Mouse (Mus musculus) MEL (cell line): ENCODE data around the gene Supt3. TPM values are rescaled to one million over a fixed set of nuclear protein-coding genes. Genes with fewer than 3 reads are reported as not detected.

Experiments
- DNase-seq: peaks from one replicate; pipeline ENCODE4 v3.0.0; 2011; ENCODE audit warnings: low read depth, low spot score
- H3K27ac ChIP-seq: 2 replicates; pipeline ENCODE4 v1.5.1; 2012; ENCODE audit warnings: low read depth, mild to moderate bottlenecking, control low read depth, low read length, moderate library complexity; ENCODE audit not compliant: control insufficient read depth
- H3K27me3 ChIP-seq, 2 experiments: fragments of 150-350 bp in 1 of 2; sonication (generic) in 1 of 2; 2 replicates each; pipeline ENCODE4 v1.6.1; 2012; ENCODE audit warnings: low read length in 2 of 2, mild to moderate bottlenecking in 2 of 2, improper control_type of control experiment in 1 of 2, moderate library complexity in 1 of 2; ENCODE audit not compliant: insufficient read depth in 2 of 2, control insufficient read depth in 1 of 2
- H3K36me3 ChIP-seq, 2 experiments: 2 replicates each; pipeline ENCODE4 v1.6.1; 2012 to 2014; ENCODE audit warnings: low read length in 2 of 2, improper control_type of control experiment in 1 of 2, inconsistent platforms in 1 of 2, mild to moderate bottlenecking in 1 of 2; ENCODE audit not compliant: insufficient read depth in 2 of 2, control insufficient read depth in 1 of 2
- H3K4me1 ChIP-seq, 2 experiments: fragments of 150-350 bp in 1 of 2; sonication (generic) in 1 of 2; 2 replicates each; pipeline ENCODE4 v1.6.1; 2012; ENCODE audit warnings: low read length in 2 of 2, improper control_type of control experiment in 1 of 2, mild to moderate bottlenecking in 1 of 2; ENCODE audit not compliant: insufficient read depth in 2 of 2, control insufficient read depth in 1 of 2
- H3K4me3 ChIP-seq, 2 experiments: fragments of 150-350 bp in 1 of 2; sonication (generic) in 1 of 2; 2 replicates each; pipeline ENCODE4 v1.5.1; 2012; ENCODE audit warnings: low read depth in 2 of 2, low read length in 2 of 2, mild to moderate bottlenecking in 2 of 2, moderate library complexity in 2 of 2, control low read depth in 1 of 2, improper control_type of control experiment in 1 of 2; ENCODE audit not compliant: control insufficient read depth in 1 of 2, insufficient read depth in 1 of 2
- H3K79me2 ChIP-seq: 2 replicates; pipeline ENCODE4 v1.6.1; 2012; ENCODE audit warnings: mild to moderate bottlenecking, low read length, moderate library complexity; ENCODE audit not compliant: control insufficient read depth, poor library complexity, insufficient read depth
- H3K9ac ChIP-seq: 2 replicates; pipeline ENCODE4 v1.6.1; 2012; ENCODE audit warnings: low read depth, mild to moderate bottlenecking, control low read depth, low read length, moderate library complexity; ENCODE audit not compliant: control insufficient read depth, poor library complexity, severe bottlenecking
- H3K9me3 ChIP-seq: fragments of 150-350 bp; sonication (generic); replicated peaks from 2 replicates; pipeline ENCODE4 v1.6.1; 2012; ENCODE audit warnings: mild to moderate bottlenecking, low read length, improper control_type of control experiment, moderate library complexity; ENCODE audit not compliant: insufficient read depth
- CHD1 ChIP-seq: IDR thresholded peaks from 2 replicates; pipeline ENCODE4 v1.6.1; 2012; ENCODE audit warnings: low read depth, mild to moderate bottlenecking, inconsistent platforms, low read length, improper control_type of control experiment
- EP300 ChIP-seq, 2 experiments: IDR thresholded peaks; 2 replicates each; pipeline ENCODE4 v1.6.1; 2011; ENCODE audit warnings: improper control_type of control experiment in 2 of 2, low read length in 2 of 2, low read depth in 1 of 2, mild to moderate bottlenecking in 1 of 2
- ETS1 ChIP-seq: IDR thresholded peaks from 2 replicates; pipeline ENCODE4 v1.6.1; 2012; ENCODE audit warnings: low read depth, mild to moderate bottlenecking, inconsistent platforms, low read length, improper control_type of control experiment, moderate library complexity
- GATA1 ChIP-seq: IDR thresholded peaks from 2 replicates; pipeline ENCODE4 v1.6.1; 2011; ENCODE audit warnings: low read depth, low read length, improper control_type of control experiment
- HCFC1 ChIP-seq: IDR thresholded peaks from 2 replicates; pipeline ENCODE4 v1.6.1; 2012; ENCODE audit warnings: low read depth, mild to moderate bottlenecking, inconsistent platforms, low read length, improper control_type of control experiment, moderate library complexity
- JUND ChIP-seq: IDR thresholded peaks from 2 replicates; pipeline ENCODE4 v1.6.1; 2011; ENCODE audit warnings: low read depth, mild to moderate bottlenecking, improper control_type of control experiment, low read length
- KAT2A ChIP-seq: conservative IDR thresholded peaks from 2 replicates; pipeline ENCODE4 v1.6.1; 2012; ENCODE audit warnings: low read depth, low read length, improper control_type of control experiment, inconsistent platforms
- MAZ ChIP-seq: IDR thresholded peaks from 2 replicates; pipeline ENCODE4 v1.6.1; 2012; ENCODE audit warnings: low read depth, mild to moderate bottlenecking, inconsistent platforms, low read length, improper control_type of control experiment
- MXI1 ChIP-seq: IDR thresholded peaks from 2 replicates; pipeline ENCODE4 v1.6.1; 2011; ENCODE audit warnings: mild to moderate bottlenecking, low read depth, low read length, improper control_type of control experiment
- MYC ChIP-seq: IDR thresholded peaks from 2 replicates; pipeline ENCODE4 v1.6.1; 2011; ENCODE audit warnings: low read depth, mild to moderate bottlenecking, low read length, improper control_type of control experiment, moderate library complexity
- NELFE ChIP-seq: IDR thresholded peaks from 2 replicates; pipeline ENCODE4 v1.6.1; 2011; ENCODE audit warnings: low read depth, low read length, improper control_type of control experiment
- POLR2AphosphoS5 ChIP-seq: IDR thresholded peaks from 2 replicates; pipeline ENCODE4 v1.6.1; 2012; ENCODE audit warnings: low read depth, borderline replicate concordance, mild to moderate bottlenecking, inconsistent platforms, low read length, moderate library complexity, mixed read lengths
- RAD21 ChIP-seq: IDR thresholded peaks from 2 replicates; pipeline ENCODE4 v1.6.1; 2011; ENCODE audit warnings: mild to moderate bottlenecking, low read depth, low read length, improper control_type of control experiment
- RCOR1 ChIP-seq: IDR thresholded peaks from 2 replicates; pipeline ENCODE4 v1.6.1; 2012; ENCODE audit warnings: low read depth, mild to moderate bottlenecking, inconsistent platforms, low read length, improper control_type of control experiment
- SIN3A ChIP-seq: IDR thresholded peaks from 2 replicates; pipeline ENCODE4 v1.6.1; 2012; ENCODE audit warnings: low read length, improper control_type of control experiment, inconsistent platforms
- TAL1 ChIP-seq: IDR thresholded peaks from 2 replicates; pipeline ENCODE4 v1.6.1; 2012; ENCODE audit warnings: mild to moderate bottlenecking, inconsistent platforms, low read length, moderate library complexity, mixed read lengths
- UBTF ChIP-seq: IDR thresholded peaks from 2 replicates; pipeline ENCODE4 v1.6.1; 2012; ENCODE audit warnings: low read depth, mild to moderate bottlenecking, inconsistent platforms, low read length, improper control_type of control experiment, moderate library complexity, borderline replicate concordance; ENCODE audit not compliant: insufficient read depth
- ZKSCAN1 ChIP-seq: IDR thresholded peaks from 2 replicates; pipeline ENCODE4 v1.6.1; 2012; ENCODE audit warnings: low read depth, mild to moderate bottlenecking, inconsistent platforms, low read length, improper control_type of control experiment, moderate library complexity
- ZNF384 ChIP-seq: IDR thresholded peaks from 2 replicates; pipeline ENCODE4 v1.6.1; 2012; ENCODE audit warnings: low read depth, mild to moderate bottlenecking, inconsistent platforms, low read length, improper control_type of control experiment
- polyA plus RNA-seq, 2 experiments: library from polyadenylated mRNA; stranded (reverse) in 1 of 2; unstranded in 1 of 2; fragments of >175 nt in 1 of 2; fragments of >200 nt in 1 of 2; gene quantifications; 2 replicates each; pipeline versions ENCODE4 v1.2.1 to v1.2.4; 2012; ENCODE audit warnings: low replicate concordance in 2 of 2, low read depth in 1 of 2; ENCODE audit not compliant: insufficient read length in 2 of 2, insufficient read depth in 1 of 2, missing spikeins in 1 of 2
- total RNA-seq: library from RNA; depleted of rRNA; stranded (reverse); fragments of 300-350 nt; gene quantifications from 2 replicates; pipeline ENCODE4 v1.2.3, GENCODE M21; 2012

Gene Supt3
- total and polyA plus RNA-seq, 3 experiments = 7.0 to 28.6 TPM; not detected in 1

GRCm38 (mm10) chr17:44768522-44768921, 8.4 kb upstream of the Supt3 start:
- no peak overlapping the region for H3K9ac ChIP-seq

DNA sequence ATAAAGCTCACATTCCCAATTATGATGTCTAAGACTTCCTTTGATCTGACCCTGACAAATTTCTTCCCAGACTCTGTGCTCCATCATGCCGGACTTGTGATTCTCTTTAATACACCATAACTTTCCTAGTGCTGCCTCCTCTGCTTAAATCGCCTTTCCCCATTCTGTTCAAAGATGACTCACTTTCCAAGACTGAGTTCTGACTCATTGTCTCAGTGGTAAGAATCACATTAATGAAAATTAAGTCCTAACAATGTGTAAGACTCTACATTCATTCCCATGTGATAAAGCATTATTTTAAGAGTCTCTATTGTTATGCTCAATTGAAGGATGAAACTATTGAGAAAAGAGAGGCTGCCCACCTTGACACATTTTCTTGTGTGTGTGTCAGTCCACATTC, 6.1 kb upstream of the Supt3 start:
- Histone ChIP-seq H3K4me1 (no peaks in the 10 kb centered on the region), H3K9me3 (no peaks in the 10 kb centered on the region), H3K9ac (no peak overlapping the region), H3K4me3 (no peak overlapping the region), H3K79me2 (no peaks in the 10 kb centered on the region), H3K27me3 (no peaks in the 10 kb centered on the region), H3K27ac (no peak overlapping the region), H3K36me3 (no peaks in the 10 kb centered on the region; a peak in 1 of 4 replicates)
- DNase-seq = no peak
- TF ChIP-seq KAT2A (no peak), UBTF (no peak), RCOR1 (no peak), ZKSCAN1 (no peak), RAD21 (no peak), GATA1 (no peak), CHD1 (no peak), SIN3A (no peak), ETS1 (no peak)

More at GRCm38 (mm10) chr17:44768522-44768921, 8.4 kb upstream of the Supt3 start:
- H3K27ac ChIP-seq = no peak overlapping the region
- TF ChIP-seq POLR2AphosphoS5 (no peak), MXI1 (no peak), MYC (no peak), MAZ (no peak), TAL1 (no peak)
- TF ChIP-seq, all 39 proteins: peak for 0
- no peak overlapping the region for H3K4me3 ChIP-seq
- DNase-seq = no peak
- H3K9me3 ChIP-seq = no peaks in the 10 kb centered on the region
- H3K27me3 ChIP-seq = no peaks in the 10 kb centered on the region
- H3K79me2 ChIP-seq = no peaks in the 10 kb centered on the region
- H3K36me3 ChIP-seq = no peaks in the 10 kb centered on the region; a peak in 1 of 4 replicates
- H3K4me1 ChIP-seq = no peaks in the 10 kb centered on the region

DNA sequence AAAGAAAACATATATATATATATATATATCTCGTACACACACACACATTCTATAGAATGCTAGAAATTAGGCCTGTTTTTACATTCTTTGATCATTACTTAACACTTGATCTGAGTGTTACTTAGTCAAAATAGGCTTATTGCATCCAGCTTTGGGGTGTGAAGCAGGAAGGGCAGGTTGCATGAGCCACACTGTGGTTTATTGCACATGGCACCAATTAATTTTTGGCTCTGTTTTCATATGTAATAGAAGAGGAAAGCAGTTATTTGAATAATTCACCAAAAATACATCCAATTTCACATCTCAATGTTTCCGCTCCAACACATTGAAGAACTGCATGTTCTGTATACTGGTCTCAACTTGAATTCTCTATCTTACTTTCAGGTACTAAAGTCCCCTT, 4.4 kb upstream of the Supt3 start:
- no peak overlapping the region for H3K27ac ChIP-seq
- TF ChIP-seq NELFE (no peak), ZNF384 (no peak), MYC (no peak), JUND (no peak), EP300 (IDR thresholded peaks at IDR 0.05; ENCODE audit: low read depth in 1 of 2, low read length in 2 of 2) (no peak), HCFC1 (no peak), RAD21 (no peak), ZKSCAN1 (no peak)
- TF ChIP-seq, all 39 proteins: peak for 0
- Histone ChIP-seq H3K9me3 (no peaks in the 10 kb centered on the region), H3K36me3 (no peaks in the 10 kb centered on the region; a peak in 1 of 4 replicates), H3K4me3 (no peak overlapping the region), H3K4me1 (no peaks in the 10 kb centered on the region), H3K9ac (no peak overlapping the region), H3K79me2 (peaks cover 3% of the 10 kb centered on the region; the same call in 1 of the 2 replicates), H3K27me3 (no peaks in the 10 kb centered on the region)
- no peak for DNase-seq
